Mouse (Mus musculus) small intestine, adult 2 months (tissue): ENCODE data around the gene F11r.

Experiments used
- CTCF ChIP-seq: fragments of 200-500 bp; IDR thresholded peaks from 2 replicates; pipeline ENCODE4 v1.5.1; 2012; ENCODE audit warnings: low read depth, mild to moderate bottlenecking, control low read depth, inconsistent platforms, low read length, moderate library complexity, mixed read lengths; ENCODE audit not compliant: insufficient replicate concordance, insufficient read length; ENCODE audit errors: extremely low read depth
- POLR2A ChIP-seq: fragments of 200-500 bp; IDR thresholded peaks from 2 replicates; pipeline ENCODE4 v1.6.1; 2012; ENCODE audit warnings: low read depth, mild to moderate bottlenecking, control low read depth, inconsistent platforms, low read length, moderate library complexity

GRCm38 (mm10) chr1:171501016-171501610 lies 63.8 kb downstream of the F11r start:
- TF ChIP-seq CTCF, result no peak
- no peak for TF ChIP-seq POLR2A
